Mouse (Mus musculus): ENCODE results near the gene Slc16a1.
"Not testable (repeated sequence)": the region's sequence is repeated elsewhere in the genome, so short reads cannot be mapped to it uniquely, and the experiment has no call there.

The Slc16a1 gene

DNA sequence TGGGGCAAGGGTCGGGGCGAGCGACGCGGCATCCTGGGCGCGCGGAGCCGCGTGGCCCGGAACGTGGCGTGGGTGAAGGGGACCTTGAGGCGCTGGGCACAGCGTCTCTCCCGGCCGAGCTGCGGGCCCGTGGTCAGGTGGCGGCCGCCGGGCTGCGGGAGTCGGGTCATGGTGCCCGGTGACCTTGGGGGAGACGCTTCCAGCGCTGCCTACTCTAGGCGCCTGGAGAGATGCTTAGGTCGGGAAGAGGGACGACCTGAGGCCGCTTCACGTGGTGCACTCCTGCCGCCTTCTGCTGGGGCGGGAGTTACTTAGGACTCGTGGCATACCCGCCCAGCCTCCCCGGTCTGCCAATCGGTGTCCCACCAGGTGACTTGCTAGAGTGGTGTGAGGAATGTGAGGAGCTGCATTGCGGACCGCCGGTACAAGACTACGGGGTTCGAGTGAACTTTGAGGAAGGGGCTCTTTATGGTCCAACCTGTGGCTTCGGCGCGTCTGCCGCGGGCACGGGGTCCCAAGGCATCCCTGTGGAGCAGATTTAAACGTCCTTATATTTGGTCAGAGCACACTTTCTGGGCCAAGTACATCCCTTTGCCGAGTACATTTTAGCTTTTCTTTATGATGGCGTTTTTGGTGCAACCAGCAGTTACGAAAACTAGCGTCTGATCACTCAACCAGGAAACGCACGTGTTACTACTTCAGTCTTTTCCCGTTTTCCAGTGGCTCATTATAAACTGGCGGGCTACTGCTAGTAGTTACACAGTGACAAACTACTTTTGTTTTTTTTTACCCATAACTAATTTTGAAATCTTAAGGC is 672 bp downstream of the Slc16a1 start:
- DNase-seq (ENCODE audit: low read depth, low spot score), result peak; percentile 52

GRCm38 (mm10) chr3:104639749-104640368 is 1.4 kb downstream of the Slc16a1 start:
- DNase-seq (ENCODE audit: low read depth, low spot score), result no peak

- no peak for DNase-seq (ENCODE audit: low read depth, low spot score)
Observed at GRCm38 (mm10) chr3:104640855-104641254, 2.4 kb downstream of the Slc16a1 start.

DNA sequence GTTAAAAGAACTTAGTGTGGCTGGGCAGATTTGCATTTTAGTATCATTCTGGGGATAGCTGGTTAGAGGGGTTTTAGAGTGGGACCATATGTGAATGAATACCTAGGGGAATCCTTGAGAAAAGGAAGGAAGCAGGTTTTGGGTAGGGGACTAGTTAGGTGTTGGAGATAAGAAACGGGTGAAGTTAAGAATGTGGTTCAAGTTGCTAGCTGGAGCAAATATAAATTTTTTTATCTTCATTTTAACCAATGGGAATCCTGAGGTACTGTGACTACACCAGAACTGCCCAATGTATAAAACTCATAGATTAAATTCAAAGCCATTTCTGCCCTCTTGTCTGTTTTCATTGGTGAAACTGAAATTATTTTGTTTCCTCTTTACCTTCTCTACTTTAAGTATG is 2.8 kb downstream of the Slc16a1 start:
- no peak for DNase-seq (ENCODE audit: low read depth, low spot score)

DNA sequence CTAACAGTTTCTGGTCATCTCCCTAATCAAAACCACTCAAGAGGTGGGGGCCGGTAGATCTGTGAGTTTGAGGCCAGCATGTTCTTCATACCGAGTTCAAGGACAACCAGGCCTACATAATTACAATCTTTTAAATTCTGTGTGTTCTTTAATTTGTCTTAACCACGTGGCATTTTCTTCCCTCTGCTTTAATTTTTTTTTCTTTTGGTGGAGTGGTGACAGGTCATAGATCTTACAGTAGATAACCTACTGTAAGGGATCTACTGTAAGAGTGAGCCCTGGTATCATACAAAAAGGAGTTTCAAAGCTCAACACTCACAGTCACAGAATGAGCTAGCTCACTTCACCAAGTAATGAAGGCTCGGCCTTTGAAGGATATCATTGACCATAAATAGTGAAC is 4.6 kb downstream of the Slc16a1 start:
- DNase-seq (ENCODE audit: low read depth, low spot score), result no peak

GRCm38 (mm10) chr3:104643810-104644270 is 5.4 kb downstream of the Slc16a1 start:
- DNase-seq (ENCODE audit: low read depth, low spot score), result peak; percentile 26

- no peak for DNase-seq (ENCODE audit: low read depth, low spot score)
Observed at GRCm38 (mm10) chr3:104644371-104644770, 5.9 kb downstream of the Slc16a1 start.

- no peak for DNase-seq (ENCODE audit: low read depth, low spot score)
Observed at GRCm38 (mm10) chr3:104654219-104654618, 15.8 kb downstream of the Slc16a1 start.

DNA sequence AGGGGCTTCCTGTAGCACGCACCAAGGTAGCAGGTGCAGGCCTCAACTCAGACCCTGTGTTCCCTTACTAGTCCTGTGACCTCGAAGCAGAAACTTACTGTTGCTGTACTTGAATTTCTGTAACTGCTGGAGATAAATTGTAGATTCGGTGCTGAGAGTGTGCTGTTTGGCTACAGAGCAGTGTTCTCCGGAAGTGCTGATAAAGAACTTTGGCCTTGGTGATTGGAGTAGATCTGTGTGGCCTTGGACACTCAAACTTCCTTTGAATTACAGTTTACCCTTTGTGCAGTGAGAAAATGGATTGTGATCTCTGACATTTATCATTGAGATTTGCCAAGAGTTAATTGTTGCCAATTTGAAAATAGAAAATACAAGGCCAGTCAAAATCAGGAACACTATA is 16.5 kb downstream of the Slc16a1 start:
- no peak for DNase-seq (ENCODE audit: low read depth, low spot score)

DNA sequence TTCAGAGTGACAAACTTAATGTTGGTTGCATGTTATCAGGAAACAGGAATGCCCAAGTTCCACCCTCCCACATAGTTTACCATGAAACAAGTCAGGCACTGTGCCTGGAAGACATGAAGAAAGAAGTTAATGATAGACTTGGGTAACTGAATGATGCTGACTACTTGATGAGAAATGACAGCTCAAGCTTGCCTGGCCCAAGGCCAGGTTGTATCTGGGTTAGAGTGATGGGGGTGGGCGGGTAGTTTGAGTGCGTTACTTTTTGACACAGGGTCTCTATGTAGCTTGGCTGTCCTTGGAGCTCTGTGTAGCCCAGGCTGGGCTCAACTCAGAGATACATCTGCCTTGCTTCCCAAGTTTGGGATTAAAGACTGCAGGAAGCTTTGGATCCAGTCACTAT is 20.2 kb downstream of the Slc16a1 start:
- no peak for DNase-seq (ENCODE audit: low read depth, low spot score)

DNA sequence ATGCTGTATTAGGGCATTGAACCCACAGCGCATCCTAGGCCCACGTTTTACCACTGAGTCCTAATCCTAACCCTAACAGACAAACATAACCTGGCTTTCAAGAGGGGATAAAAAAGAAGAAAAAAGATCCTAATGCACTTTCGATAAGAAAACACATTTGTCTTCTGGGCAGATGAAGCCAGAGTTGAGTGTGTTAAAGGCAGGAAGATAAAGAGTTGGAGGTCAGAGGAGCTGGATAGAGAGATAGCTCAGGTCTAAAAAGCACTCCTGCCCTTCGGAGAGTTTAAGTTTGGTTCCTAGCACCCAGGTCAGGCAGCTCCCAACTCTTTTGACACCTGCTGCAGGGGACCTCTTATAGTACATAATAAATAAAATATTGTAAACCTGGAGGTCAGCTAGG is 21.3 kb downstream of the Slc16a1 start:
- DNase-seq (ENCODE audit: low read depth, low spot score), result no peak

DNA sequence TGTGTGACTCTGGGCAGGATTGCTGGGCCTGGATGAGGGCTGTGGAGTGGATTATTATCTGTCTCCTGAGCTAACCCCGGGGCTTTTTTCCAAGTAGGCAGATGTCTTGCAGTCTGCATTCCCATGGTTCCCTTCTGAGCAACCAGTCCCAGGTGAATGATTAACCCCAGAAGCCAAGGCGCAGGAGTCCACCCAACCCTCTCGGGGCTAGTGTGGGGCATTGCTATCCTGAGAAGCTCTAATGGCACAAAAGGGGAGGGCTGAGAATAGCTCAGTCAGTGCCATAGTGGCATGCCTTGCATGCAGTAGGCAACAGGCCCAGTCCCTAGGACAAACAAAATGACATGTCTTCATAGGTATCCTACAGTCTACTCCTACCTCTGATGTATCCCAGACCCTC is 22.1 kb downstream of the Slc16a1 start:
- no peak for DNase-seq (ENCODE audit: low read depth, low spot score)

- no peak for DNase-seq (ENCODE audit: low read depth, low spot score)
Observed at GRCm38 (mm10) chr3:104662007-104662406, 23.5 kb downstream of the Slc16a1 start.

DNA sequence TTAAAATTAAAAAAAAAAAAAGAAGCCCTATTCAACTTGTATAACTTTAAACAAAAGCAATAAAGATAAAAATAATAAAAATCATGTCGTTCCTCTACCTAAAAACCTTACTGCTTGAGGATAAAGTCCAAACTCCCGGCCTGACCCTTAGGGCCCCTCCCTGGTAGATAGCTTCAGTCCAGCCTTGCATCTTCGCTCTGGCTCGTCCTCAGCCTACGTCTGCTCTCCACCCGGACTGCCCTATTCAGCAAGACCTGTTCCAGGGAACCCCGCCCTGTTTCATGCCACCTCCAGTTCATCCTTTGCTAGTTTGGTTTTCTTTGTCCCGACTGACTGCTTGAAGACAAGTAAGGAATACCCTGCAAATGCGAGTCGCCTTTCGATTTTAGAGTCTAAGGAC is 24.5 kb downstream of the Slc16a1 start:
- no peak for DNase-seq (ENCODE audit: low read depth, low spot score)

- no peak for DNase-seq (ENCODE audit: low read depth, low spot score)
Observed at GRCm38 (mm10) chr3:104666950-104667349, 28.5 kb downstream of the Slc16a1 start.

- no peak for DNase-seq (ENCODE audit: low read depth, low spot score)
Observed at GRCm38 (mm10) chr3:104667451-104667850, 29.0 kb downstream of the Slc16a1 start.

- no peak for DNase-seq (ENCODE audit: low read depth, low spot score)
Observed at GRCm38 (mm10) chr3:104668989-104669388, 30.5 kb downstream of the Slc16a1 start.

DNA sequence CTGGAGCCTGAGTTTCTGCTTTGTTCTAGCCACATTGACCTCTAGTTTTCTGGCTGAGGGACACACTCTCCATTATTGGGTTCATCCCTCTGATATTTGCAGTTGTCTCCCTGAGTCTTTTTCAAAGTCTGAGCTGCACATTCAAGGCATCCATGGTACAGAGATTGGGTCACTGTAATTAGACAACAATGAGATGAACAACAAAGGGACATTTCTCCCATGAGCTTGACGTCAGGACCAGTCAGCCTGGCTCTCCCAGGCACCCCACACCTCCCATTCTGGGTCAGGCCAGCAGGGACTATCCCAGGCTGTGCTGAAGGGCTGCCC is 31.4 kb downstream of the Slc16a1 start:
- no peak for DNase-seq (ENCODE audit: low read depth, low spot score)

DNA sequence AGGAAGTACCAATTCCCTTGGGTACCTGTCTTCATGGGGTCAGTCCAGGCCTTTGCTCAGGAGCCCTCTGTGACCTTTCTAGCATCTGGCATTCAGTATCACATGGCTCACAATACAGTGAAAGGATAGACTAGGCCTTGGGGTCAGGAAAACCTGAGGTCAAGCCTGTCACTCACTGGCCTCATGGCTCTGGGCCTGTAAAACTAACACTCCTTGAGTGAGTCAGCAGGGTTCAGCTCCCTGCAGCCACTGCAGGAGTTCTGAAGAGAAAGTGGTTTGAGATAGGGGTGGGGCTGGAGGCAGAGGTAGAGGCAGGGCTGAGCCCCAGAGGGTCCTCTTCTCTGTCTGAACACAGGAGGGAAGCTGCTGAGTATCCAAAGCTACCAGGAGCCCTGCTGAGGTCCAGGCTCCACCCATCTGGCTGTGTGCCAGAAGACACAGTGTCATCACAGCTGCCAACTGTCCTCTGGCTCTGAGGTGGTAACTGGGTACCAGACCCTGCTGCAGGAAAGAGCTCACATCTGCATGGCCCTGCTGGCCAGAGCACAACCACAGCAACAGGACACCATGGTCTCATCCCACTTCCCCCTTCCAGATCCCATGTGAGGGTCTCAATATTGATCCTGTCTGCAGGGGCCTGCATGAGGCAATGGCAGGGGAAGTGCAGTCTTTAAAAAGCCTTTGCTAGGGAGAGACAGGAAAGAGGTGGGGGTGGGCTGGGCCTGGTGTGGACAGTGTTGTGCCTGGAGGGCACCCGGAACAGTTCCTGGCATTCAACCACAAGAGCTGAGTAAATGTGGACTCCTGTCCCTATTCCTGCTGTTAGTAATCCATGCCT is 31.9 kb downstream of the Slc16a1 start:
- not testable (repeated sequence) for DNase-seq (ENCODE audit: low read depth, low spot score)

- DNase-seq (ENCODE audit: low read depth, low spot score), result no peak
Observed at GRCm38 (mm10) chr3:104671543-104671942, 33.1 kb downstream of the Slc16a1 start.

DNA sequence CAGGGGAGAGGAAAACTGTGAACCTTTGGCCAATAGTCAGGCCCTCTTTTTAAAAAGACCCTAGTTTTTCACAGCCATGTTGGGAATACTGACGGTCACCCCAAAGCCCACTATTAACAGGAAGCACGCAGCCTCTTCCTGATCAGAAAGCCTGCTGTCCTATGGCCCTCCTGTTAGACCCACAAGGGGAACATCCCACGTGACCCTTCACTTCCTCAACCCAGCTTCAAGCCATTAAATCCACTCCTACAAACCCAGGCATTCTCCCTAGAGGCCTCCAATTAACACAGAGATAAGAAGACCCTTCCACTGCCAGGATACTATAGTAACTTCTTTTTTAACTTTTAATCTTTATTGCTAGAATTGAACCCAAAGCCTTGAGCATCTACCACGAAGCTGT is 33.6 kb downstream of the Slc16a1 start:
- DNase-seq (ENCODE audit: low read depth, low spot score), result no peak

DNA sequence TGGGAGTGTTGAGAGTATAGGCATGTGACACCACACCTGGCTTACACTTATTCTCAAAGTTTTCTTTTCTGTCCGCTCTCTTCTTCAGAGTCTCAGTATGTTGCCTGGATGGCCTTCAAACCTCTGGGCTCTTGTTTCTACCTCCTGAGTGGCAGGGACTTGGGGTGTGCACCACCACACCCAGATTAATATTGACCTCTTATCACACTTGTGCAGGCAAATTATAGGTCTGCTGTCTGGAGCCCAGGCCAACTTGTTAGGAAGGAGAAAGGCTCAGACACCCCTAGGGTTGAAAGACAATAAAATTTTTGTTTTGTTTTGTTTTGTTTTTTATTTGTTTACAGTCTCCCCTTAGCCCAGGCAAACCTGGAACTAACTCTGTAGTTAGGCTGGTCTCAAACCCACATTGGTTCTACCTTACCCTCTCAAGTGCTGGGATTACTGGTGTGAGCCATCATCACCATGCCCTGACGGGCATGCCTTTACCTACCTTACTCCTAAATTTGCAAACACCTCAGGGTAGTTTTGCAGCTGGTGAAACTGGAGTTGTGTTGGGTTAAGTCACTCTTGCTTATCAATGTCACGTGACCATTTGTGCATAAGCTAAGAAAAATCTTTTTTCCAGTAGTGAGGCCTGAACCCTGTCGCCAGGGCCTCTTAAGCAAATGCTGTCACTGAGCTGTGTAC is 35.3 kb downstream of the Slc16a1 start:
- DNase-seq (ENCODE audit: low read depth, low spot score), result no peak
